Mouse (Mus musculus) T-helper 17 cell (primary cell): ENCODE measurements around the gene S100a6.

Source experiments
- in situ Hi-C, 2 experiments: fragments of 300-600 bp; cut with MboI, MseI; formaldehyde crosslinking; loops; 1 replicate in 1 of 2; 2 replicates in 1 of 2; pipeline ENCODE4 v1.15.1; 2025; ENCODE audit warnings: high pct_unique_total_duplicates in 2 of 2

The S100a6 gene

GRCm38 (mm10) chr3:90612728-90613291 is at the start of gene S100a6:
Gene S100a6, plus strand, starts transcription at chr3:90612882.
- in situ Hi-C loops, result loop anchor here (5.0 kb wide), 1 partner anchor 96 kb away; no protein-coding TSS in a partner anchor

DNA sequence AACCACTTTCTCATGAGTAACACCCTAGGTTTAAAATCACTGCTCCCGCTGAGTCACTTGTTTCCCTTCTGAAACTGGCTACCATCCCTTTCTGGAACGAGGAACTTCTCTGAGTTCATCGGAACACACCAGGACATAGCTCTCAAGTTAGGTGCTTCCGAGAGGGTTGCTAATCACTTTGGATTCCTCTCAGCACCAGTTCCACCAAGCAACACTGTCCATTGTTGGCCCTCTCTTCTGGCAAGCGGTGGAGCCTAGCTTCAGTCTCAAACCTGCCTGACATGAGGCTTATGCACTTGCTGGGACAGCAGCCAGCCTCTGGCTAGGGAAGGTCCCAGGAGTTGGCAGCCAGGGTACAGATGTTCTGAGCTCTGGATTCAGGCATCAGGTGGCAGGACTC is 38.0 kb upstream of the S100a6 start:
- in situ Hi-C loops, result loop anchor here in 1 of 2 experiments (5.0 kb wide), 1 partner anchor 47 kb away; the partner anchor contains the start of gene S100a14

DNA sequence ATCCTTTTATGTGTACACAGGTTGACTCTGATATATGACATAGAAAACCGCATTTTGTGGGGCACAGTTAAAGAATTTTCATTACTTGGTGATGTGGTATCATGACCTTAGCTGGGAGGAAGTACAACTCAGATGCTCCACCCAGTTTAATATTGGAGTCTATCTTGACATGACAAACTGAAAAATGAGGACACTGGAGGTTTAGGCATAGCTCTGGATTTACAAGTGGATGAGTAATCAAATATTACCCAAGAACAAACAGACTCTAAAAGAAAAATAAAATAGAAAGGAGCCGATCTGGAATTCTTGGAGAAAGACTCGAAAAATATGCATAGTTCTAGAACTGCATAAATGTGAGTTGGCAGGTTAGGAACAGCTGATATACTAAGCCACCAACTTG is 37.4 kb upstream of the S100a6 start:
- in situ Hi-C loops, result no loop called here

DNA sequence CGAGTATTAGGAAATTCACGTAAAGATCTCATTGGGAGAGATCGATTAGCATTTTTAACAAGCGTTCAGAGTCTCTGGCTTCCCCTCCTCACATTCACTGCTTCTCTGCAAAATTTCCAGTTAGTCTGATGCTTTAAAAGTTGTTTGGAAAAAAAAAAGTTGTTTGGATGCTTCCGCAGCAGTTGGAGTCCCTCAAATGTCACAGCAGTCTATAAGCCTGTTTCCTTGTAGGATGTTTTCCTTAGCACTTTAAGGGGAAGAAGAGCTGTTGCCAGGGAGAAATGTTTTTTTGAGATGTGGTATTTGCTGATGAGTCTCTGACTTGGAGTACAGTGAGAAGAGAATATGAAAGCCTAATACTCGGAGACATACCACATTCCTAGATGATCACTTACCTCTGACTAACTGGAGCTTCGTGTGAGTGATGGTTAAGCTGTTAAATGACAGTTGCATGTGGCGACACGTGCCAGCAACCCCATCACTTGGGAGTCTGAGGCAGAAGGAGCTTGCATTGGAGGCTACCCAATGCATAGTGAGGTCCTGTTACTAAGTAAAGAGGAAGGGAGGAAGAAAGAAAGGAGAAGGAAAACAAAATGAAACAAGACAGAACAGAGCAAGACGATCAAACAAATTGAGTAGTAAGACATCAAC is 36.2 kb upstream of the S100a6 start:
- in situ Hi-C loops, result no loop called here

DNA sequence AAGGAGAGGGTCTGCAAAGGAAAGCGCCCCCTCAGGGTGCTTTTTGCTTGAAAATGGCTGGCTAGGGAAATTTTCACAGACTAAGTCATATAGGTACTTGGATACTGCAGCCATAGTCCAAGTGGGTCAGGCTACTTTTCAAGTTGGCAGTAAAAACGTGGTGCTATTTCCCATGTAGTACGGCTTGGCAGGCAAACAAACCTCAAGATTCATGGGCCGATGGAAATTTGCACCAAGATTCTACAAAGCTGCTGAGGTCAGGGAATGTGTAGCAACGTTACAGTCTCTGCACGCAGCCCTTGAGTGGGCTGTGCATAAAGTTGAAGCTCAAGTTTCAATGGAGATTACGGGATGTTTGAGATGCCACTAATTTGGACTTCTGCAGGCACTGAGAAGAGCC is 33.2 kb upstream of the S100a6 start:
- in situ Hi-C loops, result no loop called here

- in situ Hi-C loops, result loop anchor here in 1 of 2 experiments (5.0 kb wide), 1 partner anchor 36 kb away; no protein-coding TSS in a partner anchor
Observed at GRCm38 (mm10) chr3:90581141-90581540, 31.5 kb upstream of the S100a6 start.

DNA sequence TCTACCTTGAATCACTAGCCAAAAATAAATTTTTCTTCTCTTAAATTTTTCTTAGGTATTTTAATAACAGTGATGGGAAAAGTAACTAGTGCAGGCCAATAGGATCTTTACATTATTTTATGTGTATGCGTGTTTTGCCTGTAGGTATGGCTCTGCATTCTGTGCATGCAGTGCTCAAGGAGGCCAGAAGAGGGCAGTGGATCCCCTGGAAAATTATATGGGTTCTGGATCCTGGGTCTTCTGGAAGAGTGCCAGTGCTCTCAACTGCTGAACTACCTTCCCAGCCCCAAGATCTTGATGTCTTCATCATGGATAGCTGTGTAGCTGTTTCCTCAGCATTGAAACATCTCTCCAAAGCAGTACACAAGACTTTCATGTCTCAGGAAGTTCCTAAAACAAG is 30.5 kb upstream of the S100a6 start:
- in situ Hi-C loops, result loop anchor here in 1 of 2 experiments (5.0 kb wide), 1 partner anchor 35 kb away; no protein-coding TSS in a partner anchor

GRCm38 (mm10) chr3:90582556-90582955 is 30.1 kb upstream of the S100a6 start:
- in situ Hi-C loops, result loop anchor here in 1 of 2 experiments (5.0 kb wide), 1 partner anchor 35 kb away; no protein-coding TSS in a partner anchor

DNA sequence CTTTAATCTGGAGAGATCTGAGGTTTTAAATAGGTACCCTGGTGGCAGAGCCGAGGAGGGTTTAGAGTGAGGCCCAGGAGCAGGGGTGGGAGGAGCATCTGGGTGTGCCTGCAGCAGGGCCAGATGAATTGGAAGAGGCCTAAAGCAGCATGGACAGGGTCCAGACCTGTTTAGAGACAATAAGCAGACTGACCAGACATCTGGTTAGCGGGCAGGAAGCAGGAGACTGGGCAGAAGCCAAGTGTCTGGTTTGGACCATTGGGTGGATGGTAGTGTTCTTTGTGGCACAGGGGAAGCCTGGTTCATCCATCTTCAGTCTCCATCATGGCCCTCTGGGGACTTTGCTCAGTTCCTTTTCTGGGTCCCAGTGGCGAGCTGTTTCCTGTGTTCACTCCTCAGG is 28.8 kb upstream of the S100a6 start:
- in situ Hi-C loops, result loop anchor here in 1 of 2 experiments (5.0 kb wide), 1 partner anchor 33 kb away; no protein-coding TSS in a partner anchor

DNA sequence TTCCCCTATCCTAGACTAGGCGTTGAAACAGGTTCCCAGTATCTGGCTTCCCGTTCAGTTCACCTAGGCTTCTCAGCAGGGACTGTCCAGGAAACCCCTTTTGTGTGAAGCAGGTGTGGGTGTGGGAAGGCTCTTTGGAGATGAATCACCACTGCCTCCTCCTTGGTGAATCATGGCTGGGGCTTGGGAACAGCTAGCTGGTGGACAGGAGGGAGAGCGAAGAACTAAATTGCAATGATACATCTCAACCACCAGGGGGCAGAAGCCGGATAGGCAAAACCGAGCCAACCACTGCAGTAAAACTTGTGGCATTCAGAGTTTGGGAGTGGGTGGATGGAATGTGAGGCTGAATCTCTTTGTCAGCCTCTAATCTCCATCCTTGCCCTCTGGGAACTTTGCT is 27.1 kb upstream of the S100a6 start:
- in situ Hi-C loops, result loop anchor here in 1 of 2 experiments (5.0 kb wide), 1 partner anchor 93 kb away; the partner anchor contains the start of gene Snapin

GRCm38 (mm10) chr3:90586016-90586643 is 26.6 kb upstream of the S100a6 start:
- in situ Hi-C loops, result loop anchor here in 1 of 2 experiments (5.0 kb wide), 1 partner anchor 94 kb away; the partner anchor contains the start of gene Snapin

DNA sequence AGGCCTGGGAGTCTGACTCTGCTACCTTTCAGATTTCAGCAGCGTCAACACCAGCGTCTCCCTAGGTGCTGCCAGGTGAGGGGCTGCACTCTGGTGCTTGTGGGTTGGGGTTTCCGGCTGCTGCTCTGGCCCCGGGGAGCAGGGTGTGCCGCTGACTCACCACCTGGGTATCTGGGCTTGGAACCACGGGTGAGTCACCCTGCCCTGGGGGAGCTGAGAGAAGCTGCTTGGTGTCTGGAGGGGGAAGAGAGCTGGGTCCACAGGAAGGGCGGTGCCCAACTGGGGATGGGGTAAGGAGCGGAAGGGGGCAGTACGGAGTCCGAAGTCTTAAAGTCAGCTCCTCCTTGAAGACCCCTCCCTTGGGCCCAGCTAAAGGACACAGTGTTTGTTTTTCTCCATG is 25.8 kb upstream of the S100a6 start:
- in situ Hi-C loops, result loop anchor here in 1 of 2 experiments (5.0 kb wide), 1 partner anchor 95 kb away; the partner anchor contains the start of gene Snapin

GRCm38 (mm10) chr3:90587361-90588101 is 25.2 kb upstream of the S100a6 start:
- in situ Hi-C loops, result loop anchor here in 1 of 2 experiments (5.0 kb wide), 1 partner anchor 95 kb away; the partner anchor contains the start of gene Snapin

DNA sequence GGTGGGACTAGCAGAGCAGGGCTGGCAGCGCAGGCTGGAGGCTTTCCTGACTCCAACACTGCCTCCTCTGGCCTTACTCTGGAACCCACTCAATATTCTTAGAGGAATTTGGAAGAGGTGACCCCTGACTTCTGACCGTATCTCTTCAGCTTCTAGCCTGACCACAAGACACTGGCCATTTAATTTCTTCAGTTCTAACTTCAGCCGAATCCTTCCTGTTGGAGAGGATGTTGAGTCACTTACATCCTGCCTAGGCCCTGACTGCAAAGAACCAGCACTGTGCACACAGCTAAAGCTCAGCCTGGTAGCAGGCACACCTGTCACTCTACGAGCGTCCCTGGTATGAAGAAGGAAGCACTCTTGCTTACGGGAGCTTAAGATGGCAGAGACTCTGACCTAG is 23.3 kb upstream of the S100a6 start:
- in situ Hi-C loops, result loop anchor here in 1 of 2 experiments (5.0 kb wide), 1 partner anchor 97 kb away; the partner anchor contains the start of gene Snapin

DNA sequence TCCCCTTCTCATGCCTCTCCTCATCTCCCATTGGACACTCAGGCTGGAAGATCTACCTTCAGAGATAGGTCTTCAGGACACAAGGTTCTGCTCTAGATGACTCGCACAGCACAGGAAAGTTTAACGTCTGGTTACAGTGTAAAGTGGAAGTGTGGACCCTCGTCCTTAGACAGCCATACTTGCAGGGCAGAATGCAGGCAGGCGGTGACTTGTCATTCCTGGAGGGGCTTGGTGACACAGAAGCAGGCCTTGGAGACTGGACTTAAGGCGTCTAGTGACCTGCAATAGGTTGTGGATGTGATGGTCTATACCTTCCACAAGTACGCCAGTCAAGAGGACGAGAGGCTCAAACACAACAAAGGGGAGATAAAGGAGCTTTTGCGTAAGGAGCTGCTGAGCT is 22.7 kb upstream of the S100a6 start, which contains the start of gene S100a2:
TSS of gene S100a2 (plus strand) at position 301 of the 400 bp plus-strand sequence.
- in situ Hi-C loops, result loop anchor here in 1 of 2 experiments (5.0 kb wide), 1 partner anchor 98 kb away; the partner anchor contains the start of gene Snapin

DNA sequence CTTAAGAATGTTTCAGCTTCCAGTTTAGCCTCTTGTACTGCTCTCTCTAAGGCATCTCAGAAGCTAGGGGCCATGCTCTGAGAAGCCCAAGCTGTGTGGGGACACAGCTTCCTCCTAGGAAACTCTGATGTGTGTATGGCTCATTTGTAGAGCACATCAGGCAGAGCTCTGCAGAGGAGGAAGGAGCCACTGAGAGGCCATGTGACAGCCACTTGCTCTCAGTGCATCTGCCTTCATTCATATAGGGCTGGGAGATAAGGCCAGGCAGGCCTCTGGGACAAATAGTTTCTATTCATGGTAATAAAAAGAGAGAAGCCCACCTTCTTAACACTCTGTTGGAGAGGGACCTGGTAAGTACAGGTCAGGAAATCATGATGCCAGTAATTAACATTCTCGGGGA is 18.2 kb upstream of the S100a6 start:
- in situ Hi-C loops, result no loop called here

DNA sequence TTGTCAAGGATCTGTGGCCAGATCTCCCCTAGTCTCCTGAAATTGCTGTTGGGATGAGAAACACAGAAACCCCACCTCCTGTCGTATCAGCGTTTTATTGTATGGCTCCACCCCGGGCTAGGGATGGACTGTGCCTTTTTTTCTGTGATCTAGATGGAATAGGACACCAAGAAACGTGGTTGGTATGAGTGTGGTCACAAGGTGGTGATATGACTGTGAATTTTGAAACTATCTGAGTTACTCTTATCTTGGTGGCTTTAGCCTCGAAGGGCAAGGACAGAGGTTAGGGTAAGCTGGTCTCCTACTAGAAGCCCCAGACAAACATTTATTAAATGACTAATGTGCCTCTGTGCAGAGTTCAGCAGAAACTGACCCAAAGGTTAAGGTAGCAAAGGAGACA is 17.1 kb upstream of the S100a6 start:
- in situ Hi-C loops, result no loop called here

GRCm38 (mm10) chr3:90596810-90597209 is 15.9 kb upstream of the S100a6 start:
- in situ Hi-C loops, result no loop called here

DNA sequence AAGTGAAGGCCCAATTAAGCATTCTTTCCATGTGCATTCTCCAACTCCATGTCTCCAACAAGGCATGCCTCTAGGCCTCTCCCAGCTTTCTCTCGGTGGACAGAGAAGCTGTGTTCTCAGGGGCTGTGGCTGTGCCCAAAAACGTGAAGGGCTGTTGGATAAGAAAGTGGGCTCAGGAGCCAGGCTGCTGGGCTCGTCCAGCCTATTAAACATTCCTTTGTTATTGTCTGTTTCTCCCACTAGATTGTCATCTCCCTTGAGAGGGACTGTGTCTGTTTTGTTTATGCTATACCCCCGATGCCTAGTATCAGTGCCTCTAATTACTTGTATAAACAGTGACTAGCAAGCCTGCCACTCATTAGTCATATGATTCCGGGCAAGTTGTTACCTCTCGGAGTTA is 14.9 kb upstream of the S100a6 start:
- in situ Hi-C loops, result no loop called here

- in situ Hi-C loops, result no loop called here
Observed at GRCm38 (mm10) chr3:90598212-90598611, 14.5 kb upstream of the S100a6 start.

DNA sequence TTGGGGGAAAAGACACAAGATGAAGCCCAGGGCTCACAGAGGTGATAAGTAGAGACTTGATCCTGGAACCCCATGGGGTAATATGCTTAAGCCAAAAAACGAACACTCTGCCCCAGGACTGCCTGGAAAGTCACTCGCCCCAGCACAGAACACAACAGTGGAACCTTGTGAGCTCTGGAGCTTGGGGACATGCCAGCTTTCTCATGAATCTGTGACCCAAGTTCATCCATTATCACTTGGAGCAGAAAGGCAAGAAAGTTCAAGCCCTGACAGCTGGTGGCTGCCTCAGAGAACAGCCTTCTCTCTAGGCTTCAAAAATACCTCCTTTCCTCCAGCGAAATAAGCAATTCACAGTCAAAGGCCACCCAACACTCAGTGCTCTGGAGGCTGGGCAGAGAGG is 13.3 kb upstream of the S100a6 start:
- in situ Hi-C loops, result no loop called here
